Mouse (Mus musculus) ES-E14 (cell line): ENCODE measurements around the gene 4932414N04Rik.

Source experiments
- ZC3H11A ChIP-seq: IDR thresholded peaks from 2 replicates; pipeline ENCODE4 v1.6.1; 2012; ENCODE audit warnings: low read depth, mild to moderate bottlenecking, inconsistent platforms, low read length, borderline replicate concordance
- ZNF384 ChIP-seq: IDR thresholded peaks from 2 replicates; pipeline ENCODE4 v1.6.1; 2012; ENCODE audit warnings: low read depth, low read length, inconsistent platforms

GRCm38 (mm10) chr2:68739772-68740739, 83.8 kb downstream of the 4932414N04Rik start:
- TF ChIP-seq ZC3H11A (no peak), ZNF384 (no peak)
